Mouse (Mus musculus): ENCODE measurements around the gene Glb1l2.

The Glb1l2 gene

DNA sequence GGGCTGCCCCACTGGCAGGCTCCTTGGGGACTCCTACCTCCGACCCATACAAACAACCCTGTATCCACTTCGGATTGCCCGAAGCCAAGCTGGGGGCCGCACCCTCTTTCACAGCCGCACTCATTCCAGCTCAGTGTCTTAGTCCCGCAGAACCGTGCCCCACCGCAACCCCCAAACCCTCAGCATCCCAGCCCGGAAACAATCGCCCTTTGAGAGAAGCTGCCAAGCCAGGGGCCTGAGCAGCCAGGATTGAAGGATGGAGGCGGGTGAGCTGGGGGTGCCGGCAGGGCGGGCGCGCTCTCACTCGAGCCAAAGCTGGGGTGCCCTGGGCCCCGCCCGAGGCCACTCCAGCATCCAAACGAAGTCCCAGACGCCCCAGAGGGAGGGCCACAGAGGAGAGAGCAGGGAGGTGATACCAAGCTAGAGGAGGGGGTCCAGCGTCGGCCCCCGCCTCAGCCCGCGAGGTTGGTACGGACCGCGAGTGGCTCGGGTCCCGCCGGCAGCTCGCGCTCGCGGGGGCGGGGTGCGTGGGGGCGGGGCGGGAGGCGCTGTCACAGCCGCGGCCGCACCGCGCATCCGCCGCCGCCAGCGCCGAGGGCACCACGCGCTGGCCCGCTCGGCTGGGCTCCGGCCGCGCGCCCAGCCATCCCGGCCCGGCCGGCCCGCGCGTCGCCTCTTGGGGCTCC is 72.9 kb downstream of the Glb1l2 start, which contains the start of gene B3gat1:
B3gat1 (plus strand) TSS at position 523 of the 686 bp plus-strand sequence.
- no peak for DNase-seq (ENCODE audit: low read depth, low spot score)

DNA sequence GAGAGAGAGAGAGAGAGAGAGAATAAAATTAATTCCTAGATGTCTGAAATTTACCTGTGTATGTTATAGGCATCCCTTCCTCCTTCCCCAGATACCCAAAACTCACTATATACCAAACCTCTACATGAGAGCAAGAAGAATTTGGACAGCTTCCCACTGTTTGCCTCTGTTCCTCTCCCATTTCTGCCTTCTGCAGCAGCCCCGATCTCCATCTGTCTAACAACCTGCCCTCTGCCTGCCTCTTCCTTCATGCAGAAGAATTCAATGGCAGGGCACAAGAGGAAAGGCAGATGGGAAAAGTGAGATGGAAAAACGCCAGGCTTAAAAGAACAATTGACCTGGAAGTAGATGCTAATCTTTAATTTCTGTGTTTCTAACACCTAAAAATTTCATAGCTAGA is 77.7 kb downstream of the Glb1l2 start:
- no peak for DNase-seq (ENCODE audit: low read depth, low spot score)

DNA sequence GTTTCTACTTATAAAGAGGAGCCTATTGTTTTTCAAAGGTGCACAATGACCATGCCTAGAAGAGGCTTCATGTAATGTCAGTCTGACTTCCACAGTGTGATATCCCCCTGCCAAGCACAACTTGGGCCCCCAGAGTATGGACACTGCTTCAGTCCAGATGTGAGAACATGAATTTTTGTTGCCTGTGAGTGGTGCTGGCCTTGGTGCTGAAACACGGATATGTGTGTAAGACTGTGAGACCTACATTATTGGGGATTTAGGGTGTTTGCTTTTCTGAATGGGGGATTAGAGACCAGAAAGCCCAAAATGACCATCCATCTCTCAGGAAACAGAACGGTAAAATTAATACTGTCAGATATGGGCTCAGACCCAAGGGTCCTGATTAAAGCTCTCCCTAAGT is 78.8 kb downstream of the Glb1l2 start:
- DNase-seq (ENCODE audit: low read depth, low spot score), result no peak

- no peak for DNase-seq (ENCODE audit: low read depth, low spot score)
Observed at GRCm38 (mm10) chr9:26725709-26726108, 80.6 kb downstream of the Glb1l2 start.

- DNase-seq (ENCODE audit: low read depth, low spot score), result no peak
Observed at GRCm38 (mm10) chr9:26721771-26722170, 84.5 kb downstream of the Glb1l2 start.

- DNase-seq (ENCODE audit: low read depth, low spot score), result no peak
Observed at GRCm38 (mm10) chr9:26718388-26718787, 87.9 kb downstream of the Glb1l2 start.

Data from skeletal muscle tissue, adult 2 months (tissue).